Mouse (Mus musculus): ENCODE measurements around the gene Abhd14a.

GRCm38 (mm10) chr9:106411091-106411594 lies 36.3 kb downstream of the Abhd14a start:
- no peak for TF ChIP-seq POLR2A (IDR thresholded peaks at IDR 0.05; ENCODE audit: borderline replicate concordance, extremely low read depth, low read depth, low read length)
- TF ChIP-seq CTCF (IDR thresholded peaks at IDR 0.05; ENCODE audit: insufficient read depth, low read length): no peak
